Mouse (Mus musculus) heart, embryonic 11.5 days (tissue): ENCODE measurements around the gene Cnga2. TPM values are rescaled to one million over a fixed set of nuclear protein-coding genes. Genes with fewer than 3 reads are reported as not detected.

Experiments
- ATAC-seq: fragments of 200-750 bp; cut with Nextera tagmentation; replicated peaks from 2 replicates; pipeline ENCODE4 v1.8.0; 2017; ENCODE audit warnings: moderate library complexity; ENCODE audit not compliant: insufficient number of reproducible peaks, low FRiP score, low TSS enrichment
- H3K27ac ChIP-seq: fragments of 300-500 bp; sonication (generic); 2 replicates; pipeline ENCODE4 v1.5.1; 2014; ENCODE audit warnings: mild to moderate bottlenecking, low read depth, low read length
- H3K27me3 ChIP-seq: fragments of 300-500 bp; sonication (generic); 2 replicates; pipeline ENCODE4 v1.6.1; 2014; ENCODE audit warnings: mild to moderate bottlenecking, low read length, mixed read lengths; ENCODE audit not compliant: control insufficient read depth, insufficient read depth
- H3K36me3 ChIP-seq: fragments of 300-500 bp; sonication (generic); 2 replicates; pipeline ENCODE4 v1.6.1; 2014; ENCODE audit warnings: mild to moderate bottlenecking, low read length, moderate library complexity, mixed read lengths; ENCODE audit not compliant: control insufficient read depth, insufficient read depth
- H3K4me1 ChIP-seq: fragments of 300-500 bp; sonication (generic); 2 replicates; pipeline ENCODE4 v1.6.1; 2014; ENCODE audit warnings: low read length; ENCODE audit not compliant: control insufficient read depth, insufficient read depth
- H3K4me2 ChIP-seq: fragments of 300-500 bp; sonication (generic); 2 replicates; pipeline ENCODE4 v1.6.1; 2014; ENCODE audit warnings: mild to moderate bottlenecking, moderate library complexity
- H3K4me3 ChIP-seq: fragments of 300-500 bp; sonication (generic); 2 replicates; pipeline ENCODE4 v1.5.1; 2014; ENCODE audit warnings: low read depth, low read length
- H3K9ac ChIP-seq: fragments of 300-500 bp; sonication (generic); 2 replicates; pipeline ENCODE4 v1.6.1; 2014; ENCODE audit warnings: mild to moderate bottlenecking, low read depth, low read length, moderate library complexity
- H3K9me3 ChIP-seq: fragments of 300-500 bp; sonication (generic); replicated peaks from 2 replicates; pipeline ENCODE4 v1.6.1; 2016; ENCODE audit warnings: low read length; ENCODE audit not compliant: control insufficient read depth
- WGBS: fragments of 180-500 bp; shearing (Covaris S2); extraction: QIAGEN DNeasy Blood & Tissue Kit; methylation state at CpG from one replicate; pipeline ENCODE4 v1.1.7; 2014; ENCODE audit not compliant: insufficient replicate concordance; 5-methylcytosine and 5-hydroxymethylcytosine counted together
- polyA plus RNA-seq: library from polyadenylated mRNA; unstranded; fragments of >200 nt; fragmentation: Nextera tagmentation; extraction: Ambion mirVana; gene quantifications from 2 replicates; pipeline ENCODE4 v1.2.1, GENCODE M21; 2014

Cnga2 gene
- polyA plus RNA-seq, 1 experiment from 2014 or later, result 0.11 TPM

- Histone ChIP-seq H3K9ac (no peak overlapping the region), H3K9me3 (no peaks in the 10 kb centered on the region), H3K27me3 (no peaks in the 10 kb centered on the region), H3K27ac (no peak overlapping the region), H3K4me2 (no peak overlapping the region), H3K4me1 (no peaks in the 10 kb centered on the region), H3K4me3 (no peak overlapping the region), H3K36me3 (no peaks in the 10 kb centered on the region)
- 38% methylated on average over 3 of the region's 3 CpGs for WGBS
- no peak for ATAC-seq
Observed at GRCm38 (mm10) chrX:72012804-72013203, 21.2 kb downstream of the Cnga2 start.

GRCm38 (mm10) chrX:72022241-72022640 lies 30.6 kb downstream of the Cnga2 start:
- Histone ChIP-seq H3K27me3 (no peaks in the 10 kb centered on the region; the same call in 1 of the 2 replicates), H3K4me3 (no peak overlapping the region), H3K27ac (no peak overlapping the region), H3K36me3 (no peaks in the 10 kb centered on the region), H3K4me1 (no peaks in the 10 kb centered on the region), H3K4me2 (no peak overlapping the region), H3K9me3 (no peaks in the 10 kb centered on the region), H3K9ac (no peak overlapping the region)
- ATAC-seq, result no peak
- 82% methylated on average over 1 of the region's 1 CpGs for WGBS

GRCm38 (mm10) chrX:72022750-72023398 lies 31.2 kb downstream of the Cnga2 start:
- Histone ChIP-seq H3K4me3 (no peak overlapping the region), H3K4me1 (no peaks in the 10 kb centered on the region), H3K27me3 (no peaks in the 10 kb centered on the region; the same call in 1 of the 2 replicates), H3K27ac (no peak overlapping the region), H3K9me3 (no peaks in the 10 kb centered on the region), H3K36me3 (no peaks in the 10 kb centered on the region), H3K4me2 (no peak overlapping the region), H3K9ac (no peak overlapping the region)
- ATAC-seq, result no peak; the same call in 1 of the 2 replicates
- WGBS, result 33% methylated on average over 10 of the region's 10 CpGs

- Histone ChIP-seq H3K9ac (no peak overlapping the region), H3K4me1 (no peaks in the 10 kb centered on the region)
- 70% methylated on average over 3 of the region's 3 CpGs for WGBS
Observed at GRCm38 (mm10) chrX:72023542-72023941, 31.9 kb downstream of the Cnga2 start.

GRCm38 (mm10) chrX:72044056-72044455 lies 52.4 kb downstream of the Cnga2 start:
- no peak for ATAC-seq
- no peak overlapping the region for H3K27ac ChIP-seq
- no peak overlapping the region for H3K4me2 ChIP-seq
- WGBS, result 60% methylated on average over 3 of the region's 3 CpGs
- H3K36me3 ChIP-seq, result no peaks in the 10 kb centered on the region
- no peaks in the 10 kb centered on the region for H3K9me3 ChIP-seq
- H3K4me3 ChIP-seq, result no peak overlapping the region
- no peak overlapping the region for H3K9ac ChIP-seq
- H3K27me3 ChIP-seq, result no peaks in the 10 kb centered on the region
- H3K4me1 ChIP-seq, result no peaks in the 10 kb centered on the region

More at GRCm38 (mm10) chrX:72023542-72023941, 31.9 kb downstream of the Cnga2 start:
- H3K36me3 ChIP-seq, result no peaks in the 10 kb centered on the region
- H3K4me3 ChIP-seq, result no peak overlapping the region
- H3K27ac ChIP-seq, result no peak overlapping the region
- no peaks in the 10 kb centered on the region; the same call in 1 of the 2 replicates for H3K27me3 ChIP-seq
- no peaks in the 10 kb centered on the region for H3K9me3 ChIP-seq
- ATAC-seq, result no peak
- H3K4me2 ChIP-seq, result no peak overlapping the region

GRCm38 (mm10) chrX:72047918-72048317 lies 56.3 kb downstream of the Cnga2 start:
- Histone ChIP-seq H3K27me3 (no peaks in the 10 kb centered on the region), H3K27ac (no peak overlapping the region), H3K4me2 (no peak overlapping the region), H3K9me3 (no peaks in the 10 kb centered on the region), H3K9ac (no peak overlapping the region), H3K4me1 (no peaks in the 10 kb centered on the region), H3K36me3 (no peaks in the 10 kb centered on the region), H3K4me3 (no peak overlapping the region)
- WGBS, result 77% methylated on average over 2 of the region's 2 CpGs
- ATAC-seq, result no peak

Other genes starting within 250 kb of the Cnga2 start
- gene Vma21, start 175.9 kb upstream of the Cnga2 start, polyA plus RNA-seq, result 33.1 and 39.8 TPM in 2 replicates
- 0.09 and 0.21 TPM in 2 replicates for gene Gm1141, start 70.8 kb upstream of the Cnga2 start, polyA plus RNA-seq
- gene Prrg3, start 29.2 kb upstream of the Cnga2 start, polyA plus RNA-seq, result 4.1 and 5.1 TPM in 2 replicates
- not detected in 2 replicates for gene Fate1, start 18.9 kb upstream of the Cnga2 start, polyA plus RNA-seq
- not detected in 2 replicates for gene Magea4, start 230.2 kb downstream of the Cnga2 start, polyA plus RNA-seq